Mouse (Mus musculus) bone marrow macrophage, adult 2 months (primary cell): ENCODE data around the gene Zpr1. TPM values are rescaled to one million over a fixed set of nuclear protein-coding genes. Genes with fewer than 3 reads are reported as not detected.
A peak's percentile ranks its signal among the peaks of the same experiment; 100 is the strongest.

Source experiments
- H3K27ac ChIP-seq: 2 replicates; pipeline ENCODE4 v1.5.1; 2012; ENCODE audit warnings: low read depth, low read length; ENCODE audit not compliant: insufficient read depth
- H3K4me1 ChIP-seq: 2 replicates; pipeline ENCODE4 v1.6.1; 2012; ENCODE audit warnings: low read length; ENCODE audit not compliant: control insufficient read depth, insufficient read depth
- H3K4me3 ChIP-seq: 2 replicates; pipeline ENCODE4 v1.5.1; 2012; ENCODE audit warnings: mild to moderate bottlenecking, low read length, moderate library complexity; ENCODE audit not compliant: insufficient read depth
- CTCF ChIP-seq: IDR thresholded peaks from 2 replicates; pipeline ENCODE4 v1.5.1; 2012; ENCODE audit warnings: low read depth, mild to moderate bottlenecking, low read length, moderate library complexity
- POLR2A ChIP-seq: IDR thresholded peaks from 2 replicates; pipeline ENCODE4 v1.6.1; 2012; ENCODE audit warnings: mild to moderate bottlenecking, low read depth, low read length, borderline replicate concordance
- polyA plus RNA-seq: library from polyadenylated mRNA; stranded (reverse); fragments of >200 nt; gene quantifications from 2 replicates; pipeline ENCODE4 v1.2.4, GENCODE M21; 2012; ENCODE audit not compliant: missing spikeins, insufficient read depth, insufficient read length

Gene Zpr1
- polyA plus RNA-seq, 1 experiment = 41.6 TPM

- Histone ChIP-seq H3K4me3 (0 out of 2 replicates have a peak overlapping the region, but pooled peaks have one; percentile 7), H3K4me1 (no peaks in the 10 kb centered on the region), H3K27ac (no peak overlapping the region)
- TF ChIP-seq POLR2A (no peak), CTCF (no peak)
Observed at GRCm38 (mm10) chr9:46328572-46329249, 55.8 kb downstream of the Zpr1 start.

GRCm38 (mm10) chr9:46329250-46329648 lies 56.4 kb downstream of the Zpr1 start:
- H3K27ac ChIP-seq = no peak overlapping the region
- H3K4me1 ChIP-seq = no peaks in the 10 kb centered on the region
- TF ChIP-seq CTCF (no peak), POLR2A (no peak)
- H3K4me3 ChIP-seq = 0 out of 2 replicates have a peak overlapping the region, but pooled peaks have one; percentile 7

GRCm38 (mm10) chr9:46329801-46330585 lies 57.1 kb downstream of the Zpr1 start:
- Histone ChIP-seq H3K27ac (no peak overlapping the region), H3K4me1 (no peaks in the 10 kb centered on the region), H3K4me3 (no peak overlapping the region)
- no peak for TF ChIP-seq CTCF
- no peak for TF ChIP-seq POLR2A

GRCm38 (mm10) chr9:46330586-46330895 lies 57.7 kb downstream of the Zpr1 start:
- H3K4me3 ChIP-seq = no peak overlapping the region
- no peaks in the 10 kb centered on the region for H3K4me1 ChIP-seq
- no peak overlapping the region for H3K27ac ChIP-seq
- no peak for TF ChIP-seq CTCF
- TF ChIP-seq POLR2A = no peak

- TF ChIP-seq POLR2A (no peak), CTCF (no peak)
Observed at GRCm38 (mm10) chr9:46331301-46331700, 58.4 kb downstream of the Zpr1 start.

More at GRCm38 (mm10) chr9:46331301-46331700, 58.4 kb downstream of the Zpr1 start:
- H3K27ac ChIP-seq = no peak overlapping the region
- H3K4me3 ChIP-seq = no peak overlapping the region
- H3K4me1 ChIP-seq = no peaks in the 10 kb centered on the region

Other genes with a start within 250 kb of the Zpr1 start
- gene Apoa1, start 44.5 kb upstream of the Zpr1 start, polyA plus RNA-seq = not detected in 2 replicates
- not detected in 2 replicates for gene Apoc3, start 37.4 kb upstream of the Zpr1 start, polyA plus RNA-seq
- not detected in 2 replicates for gene Apoa4, start 32.4 kb upstream of the Zpr1 start, polyA plus RNA-seq
- gene Apoa5, start 4.4 kb upstream of the Zpr1 start, polyA plus RNA-seq = not detected in 2 replicates
- 15.3 and 23.2 TPM in 2 replicates for gene Bud13, start 9.9 kb downstream of the Zpr1 start, polyA plus RNA-seq
- not detected in 2 replicates for gene 4931429L15Rik, start 46.9 kb downstream of the Zpr1 start, polyA plus RNA-seq